Mouse (Mus musculus) heart, embryonic 14.5 days (tissue): ENCODE results near the gene Tekt3. TPM values are rescaled to one million over a fixed set of nuclear protein-coding genes. Genes with fewer than 3 reads are reported as not detected.

ENCODE experiments used
- ATAC-seq: fragments of 200-750 bp; cut with Nextera tagmentation; 2 replicates; pipeline ENCODE4 v1.8.0; 2017; ENCODE audit warnings: low read depth, moderate TSS enrichment; ENCODE audit not compliant: insufficient number of reproducible peaks, insufficient read depth, low FRiP score
- H3K27ac ChIP-seq, 2 experiments: fragments of 200-500 bp in 1 of 2; fragments of 300-500 bp in 1 of 2; sonication (generic) in 1 of 2; replicated peaks in 1 of 2; 2 replicates each; pipeline ENCODE4 v1.5.1; 2012 to 2014; ENCODE audit warnings: low read depth in 2 of 2, low read length in 2 of 2, control low read depth in 1 of 2, mild to moderate bottlenecking in 1 of 2, mixed read lengths in 1 of 2; ENCODE audit not compliant: control insufficient read depth in 1 of 2, insufficient read depth in 1 of 2
- H3K27me3 ChIP-seq: fragments of 300-500 bp; sonication (generic); 2 replicates; pipeline ENCODE4 v1.6.1; 2014; ENCODE audit warnings: mild to moderate bottlenecking, low read length, control low read depth; ENCODE audit not compliant: control insufficient read depth, insufficient read depth
- H3K36me3 ChIP-seq: fragments of 300-500 bp; sonication (generic); 2 replicates; pipeline ENCODE4 v1.6.1; 2014; ENCODE audit warnings: mild to moderate bottlenecking, control low read depth, low read length, mixed read lengths; ENCODE audit not compliant: control insufficient read depth, insufficient read depth
- H3K4me1 ChIP-seq, 2 experiments: fragments of 200-500 bp in 1 of 2; fragments of 300-500 bp in 1 of 2; sonication (generic) in 1 of 2; 2 replicates each; pipeline ENCODE4 v1.6.1; 2012 to 2014; ENCODE audit warnings: low read length in 2 of 2, control low read depth in 1 of 2, mixed read lengths in 1 of 2; ENCODE audit not compliant: control insufficient read depth in 2 of 2, insufficient read depth in 2 of 2
- H3K4me2 ChIP-seq: fragments of 300-500 bp; sonication (generic); 2 replicates; pipeline ENCODE4 v1.6.1; 2014; ENCODE audit warnings: mild to moderate bottlenecking, low read length
- H3K4me3 ChIP-seq, 2 experiments: fragments of 200-500 bp in 1 of 2; fragments of 300-500 bp in 1 of 2; sonication (generic) in 1 of 2; 2 replicates each; pipeline ENCODE4 v1.5.1; 2012 to 2014; ENCODE audit warnings: low read length in 2 of 2, mild to moderate bottlenecking in 2 of 2, control low read depth in 1 of 2, low read depth in 1 of 2, moderate library complexity in 1 of 2; ENCODE audit not compliant: control insufficient read depth in 1 of 2, insufficient read depth in 1 of 2
- H3K9ac ChIP-seq: fragments of 300-500 bp; sonication (generic); 2 replicates; pipeline ENCODE4 v1.6.1; 2014; ENCODE audit warnings: mild to moderate bottlenecking, low read length
- H3K9me3 ChIP-seq: fragments of 300-500 bp; sonication (generic); 2 replicates; pipeline ENCODE4 v1.6.1; 2016; ENCODE audit warnings: low read length, control low read depth; ENCODE audit not compliant: control insufficient read depth
- WGBS: fragments of 180-500 bp; shearing (Covaris S2); extraction: QIAGEN DNeasy Blood & Tissue Kit; methylation state at CpG from one replicate; pipeline ENCODE4 v1.1.7; 2014; 5-methylcytosine and 5-hydroxymethylcytosine counted together
- polyA plus RNA-seq: library from polyadenylated mRNA; unstranded; fragments of >200 nt; fragmentation: Nextera tagmentation; extraction: Ambion mirVana; gene quantifications from 2 replicates; pipeline ENCODE4 v1.2.1, GENCODE M21; 2014

Tekt3 gene
- not detected in 2 replicates for polyA plus RNA-seq

- Histone ChIP-seq H3K4me2 (no peak within 1 kb of the TSS), H3K9me3 (no peaks in the 10 kb centered on the region), H3K36me3 (no peaks in the 10 kb centered on the region), H3K4me3 (no peak within 1 kb of the TSS), H3K27me3 (peaks cover 3% of the 10 kb centered on the region; the same call in 1 of the 2 replicates), H3K4me1 (peaks cover 0 to 2% of the 10 kb centered on the region in 2 experiments; a peak in 1 of 4 replicates), H3K27ac (no peak within 1 kb of the TSS), H3K9ac (no peak within 1 kb of the TSS)
- no peak for ATAC-seq
- 15% methylated on average over 17 of the region's 17 CpGs for WGBS
Observed at GRCm38 (mm10) chr11:63061446-63061845, at the start of gene Tekt3. Tekt3 (plus strand) TSS chr11:63061654.

- Histone ChIP-seq H3K9ac (no peak overlapping the region), H3K4me2 (no peak overlapping the region), H3K36me3 (no peaks in the 10 kb centered on the region), H3K4me3 (no peak overlapping the region), H3K27ac (no peak overlapping the region), H3K9me3 (no peaks in the 10 kb centered on the region), H3K27me3 (no peaks in the 10 kb centered on the region), H3K4me1 (no peaks in the 10 kb centered on the region; a peak in 1 of 4 replicates)
- WGBS, result 87% methylated on average over 6 of the region's 6 CpGs
- ATAC-seq, result no peak
Observed at GRCm38 (mm10) chr11:63017327-63018082, 43.9 kb upstream of the Tekt3 start.

GRCm38 (mm10) chr11:63018083-63018622 is 43.3 kb upstream of the Tekt3 start:
- no peak overlapping the region for H3K9ac ChIP-seq
- no peaks in the 10 kb centered on the region; a peak in 1 of 4 replicates for H3K4me1 ChIP-seq
- H3K27me3 ChIP-seq, result no peaks in the 10 kb centered on the region
- WGBS, result 73% methylated on average over 6 of the region's 6 CpGs
- H3K9me3 ChIP-seq, result no peaks in the 10 kb centered on the region
- H3K4me2 ChIP-seq, result no peak overlapping the region
- H3K4me3 ChIP-seq, result no peak overlapping the region
- H3K27ac ChIP-seq, result no peak overlapping the region
- ATAC-seq, result no peak
- H3K36me3 ChIP-seq, result no peaks in the 10 kb centered on the region

- no peaks in the 10 kb centered on the region for H3K9me3 ChIP-seq
- no peak overlapping the region for H3K4me3 ChIP-seq
- peaks cover 6 to 8% of the 10 kb centered on the region in 2 experiments; a peak in 2 of 4 replicates for H3K4me1 ChIP-seq
- no peak for ATAC-seq
- H3K27ac ChIP-seq, result no peak overlapping the region
- no peaks in the 10 kb centered on the region for H3K27me3 ChIP-seq
- H3K4me2 ChIP-seq, result no peak overlapping the region
- no peak overlapping the region for H3K9ac ChIP-seq
- no peaks in the 10 kb centered on the region for H3K36me3 ChIP-seq
Observed at GRCm38 (mm10) chr11:63020633-63021032, 40.8 kb upstream of the Tekt3 start.

GRCm38 (mm10) chr11:63021141-63021806 is 40.2 kb upstream of the Tekt3 start:
- H3K9ac ChIP-seq, result no peak overlapping the region
- no peaks in the 10 kb centered on the region for H3K36me3 ChIP-seq
- no peaks in the 10 kb centered on the region for H3K9me3 ChIP-seq
- H3K27ac ChIP-seq, result no peak overlapping the region
- 67% methylated on average over 5 of the region's 5 CpGs for WGBS
- peaks cover 6 to 8% of the 10 kb centered on the region in 2 experiments; a peak in 2 of 4 replicates for H3K4me1 ChIP-seq
- H3K4me2 ChIP-seq, result no peak overlapping the region
- no peak for ATAC-seq
- H3K4me3 ChIP-seq, result no peak overlapping the region
- no peaks in the 10 kb centered on the region for H3K27me3 ChIP-seq

- no peak for ATAC-seq
- no peak overlapping the region for H3K4me2 ChIP-seq
- no peaks in the 10 kb centered on the region for H3K27me3 ChIP-seq
- H3K9ac ChIP-seq, result no peak overlapping the region
- 63% methylated on average over 5 of the region's 5 CpGs for WGBS
- H3K4me3 ChIP-seq, result no peak overlapping the region
- no peak overlapping the region for H3K27ac ChIP-seq
- no peaks in the 10 kb centered on the region for H3K36me3 ChIP-seq
- no peaks in the 10 kb centered on the region for H3K9me3 ChIP-seq
- H3K4me1 ChIP-seq, result peaks cover 6 to 11% of the 10 kb centered on the region in 2 experiments; a peak in 3 of 4 replicates
Observed at GRCm38 (mm10) chr11:63023461-63023860, 38.0 kb upstream of the Tekt3 start.

- Histone ChIP-seq H3K4me3 (no peak overlapping the region), H3K4me2 (no peak overlapping the region), H3K36me3 (no peaks in the 10 kb centered on the region), H3K9ac (no peak overlapping the region), H3K27ac (no peak overlapping the region), H3K9me3 (no peaks in the 10 kb centered on the region), H3K27me3 (no peaks in the 10 kb centered on the region), H3K4me1 (peaks cover 6 to 11% of the 10 kb centered on the region in 2 experiments; a peak in 3 of 4 replicates)
- ATAC-seq, result no peak
- 13% methylated on average over 2 of the region's 2 CpGs for WGBS
Observed at GRCm38 (mm10) chr11:63024136-63024535, 37.3 kb upstream of the Tekt3 start.
